Mouse (Mus musculus): ENCODE measurements at regions not wholly inside any gene's neighbourhood (a gene's known extent, or its start where the extent isn't known, plus 50 kb on each side); places are given as distances from the start of the nearest gene placed in this dataset.

- no peak overlapping the region for H3K4me2 ChIP-seq (ENCODE audit: low read length)
- peak; percentile 62; the same call in 1 of the 2 replicates for ATAC-seq
- no peaks in the 10 kb centered on the region; the same call in 1 of the 2 replicates for H3K27me3 ChIP-seq (ENCODE audit: control insufficient read depth, insufficient read depth, low read depth, low read length)
- no peaks in the 10 kb centered on the region for H3K36me3 ChIP-seq (ENCODE audit: control insufficient read depth, insufficient read depth, low read length)
- no peaks in the 10 kb centered on the region for H3K9me3 ChIP-seq (replicated peaks; ENCODE audit: control insufficient read depth, low read length, poor library complexity, severe bottlenecking)
- 49% methylated on average over 3 of the region's 3 CpGs for WGBS
- H3K4me3 ChIP-seq (ENCODE audit: low read depth, low read length): no peak overlapping the region
- no peaks in the 10 kb centered on the region for H3K4me1 ChIP-seq (ENCODE audit: control insufficient read depth, insufficient read depth, low read length)
- no peak overlapping the region for H3K27ac ChIP-seq (ENCODE audit: low read length)
- H3K9ac ChIP-seq (ENCODE audit: low read depth, low read length): no peak overlapping the region
Measured at GRCm38 (mm10) chr1:80823953-80824352, 65.6 kb upstream of the Dock10 start.

DNA sequence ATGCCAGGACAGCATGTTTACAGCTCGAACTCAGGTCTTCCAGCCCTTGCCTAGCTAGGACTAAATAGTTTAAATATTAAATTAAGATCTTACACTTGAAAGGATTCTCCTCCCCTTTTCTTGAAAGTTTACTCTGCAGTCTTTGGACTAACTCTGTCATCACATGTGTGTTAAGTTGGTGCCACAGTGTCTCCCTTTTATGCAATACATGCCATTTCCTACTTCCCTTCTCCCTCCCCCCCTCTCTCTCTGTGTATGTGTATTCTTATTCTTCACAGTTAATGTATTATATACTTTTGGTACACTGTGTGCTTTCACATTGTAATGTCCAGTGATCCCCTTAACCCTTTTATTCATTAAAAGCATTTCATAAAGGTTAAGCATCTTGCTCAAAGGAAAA, 63.9 kb upstream of the Dock10 start:
- WGBS: 54% methylated on average over 1 of the region's 1 CpGs
- H3K9ac ChIP-seq (ENCODE audit: low read depth, low read length): no peak overlapping the region

GRCm38 (mm10) chr1:80812906-80813305, 54.6 kb upstream of the Dock10 start:
- H3K9me3 ChIP-seq (replicated peaks; ENCODE audit: control insufficient read depth, low read length, poor library complexity, severe bottlenecking): no peaks in the 10 kb centered on the region
- ATAC-seq: no peak
- no peak overlapping the region for H3K27ac ChIP-seq (ENCODE audit: low read length)
- H3K9ac ChIP-seq (ENCODE audit: low read depth, low read length): no peak overlapping the region
- H3K4me2 ChIP-seq (ENCODE audit: low read length): no peak overlapping the region
- no peak overlapping the region for H3K4me3 ChIP-seq (ENCODE audit: low read depth, low read length)
- WGBS: 84% methylated on average over 3 of the region's 3 CpGs
- no peaks in the 10 kb centered on the region for H3K4me1 ChIP-seq (ENCODE audit: control insufficient read depth, insufficient read depth, low read length)
- no peaks in the 10 kb centered on the region for H3K27me3 ChIP-seq (ENCODE audit: control insufficient read depth, insufficient read depth, low read depth, low read length)
- no peaks in the 10 kb centered on the region for H3K36me3 ChIP-seq (ENCODE audit: control insufficient read depth, insufficient read depth, low read length)

More for the DNA sequence above, 63.9 kb upstream of the Dock10 start:
- Histone ChIP-seq H3K4me3 (ENCODE audit: low read depth, low read length) (no peak overlapping the region), H3K4me1 (ENCODE audit: control insufficient read depth, insufficient read depth, low read length) (no peaks in the 10 kb centered on the region), H3K36me3 (ENCODE audit: control insufficient read depth, insufficient read depth, low read length) (no peaks in the 10 kb centered on the region), H3K9me3 (replicated peaks; ENCODE audit: control insufficient read depth, low read length, poor library complexity, severe bottlenecking) (no peaks in the 10 kb centered on the region), H3K27me3 (ENCODE audit: control insufficient read depth, insufficient read depth, low read depth, low read length) (no peaks in the 10 kb centered on the region; the same call in 1 of the 2 replicates), H3K4me2 (ENCODE audit: low read length) (no peak overlapping the region), H3K27ac (ENCODE audit: low read length) (no peak overlapping the region)
- ATAC-seq: no peak
